Mouse (Mus musculus) neural tube, embryonic 13.5 days (tissue): ENCODE measurements around the gene Gm10198. TPM values are rescaled to one million over a fixed set of nuclear protein-coding genes. Genes with fewer than 3 reads are reported as not detected.

Experiments used
- ATAC-seq: fragments of 200-750 bp; cut with Nextera tagmentation; 2 replicates; pipeline ENCODE4 v1.8.0; 2017; ENCODE audit warnings: low read depth, mild to moderate bottlenecking, moderate TSS enrichment, moderate library complexity
- H3K27ac ChIP-seq: fragments of 300-500 bp; sonication (generic); replicated peaks from 2 replicates; pipeline ENCODE4 v1.5.1; 2015; ENCODE audit warnings: moderate library complexity, mild to moderate bottlenecking, inconsistent platforms
- H3K27me3 ChIP-seq: fragments of 300-500 bp; sonication (generic); 2 replicates; pipeline ENCODE4 v1.6.1; 2015; ENCODE audit warnings: mild to moderate bottlenecking, inconsistent platforms
- H3K36me3 ChIP-seq: fragments of 300-500 bp; sonication (generic); 2 replicates; pipeline ENCODE4 v1.6.1; 2015; ENCODE audit warnings: mild to moderate bottlenecking, inconsistent platforms
- H3K4me1 ChIP-seq: fragments of 300-500 bp; sonication (generic); replicated peaks from 2 replicates; pipeline ENCODE4 v1.6.1; 2015; ENCODE audit warnings: inconsistent platforms
- H3K4me2 ChIP-seq: fragments of 300-500 bp; sonication (generic); 2 replicates; pipeline ENCODE4 v1.6.1; 2015; ENCODE audit warnings: inconsistent platforms, mild to moderate bottlenecking, moderate library complexity
- H3K4me3 ChIP-seq: fragments of 300-500 bp; sonication (generic); 2 replicates; pipeline ENCODE4 v1.5.1; 2015; ENCODE audit warnings: mild to moderate bottlenecking, inconsistent platforms
- H3K9ac ChIP-seq: fragments of 300-500 bp; sonication (generic); 2 replicates; pipeline ENCODE4 v1.6.1; 2015; ENCODE audit warnings: moderate library complexity, mild to moderate bottlenecking, inconsistent platforms
- H3K9me3 ChIP-seq: fragments of 300-500 bp; sonication (generic); 2 replicates; pipeline ENCODE4 v1.6.1; 2016; ENCODE audit warnings: inconsistent platforms
- WGBS: fragments of 180-500 bp; shearing (Covaris S2); methylation state at CpG from one replicate; pipeline ENCODE4 v1.1.7; 2015; 5-methylcytosine and 5-hydroxymethylcytosine counted together
- polyA plus RNA-seq: library from polyadenylated mRNA; unstranded; fragments of >200 nt; fragmentation: Nextera tagmentation; extraction: Ambion mirVana; gene quantifications from 2 replicates; pipeline ENCODE4 v1.2.1, GENCODE M21; 2015

Gm10198 gene
- polyA plus RNA-seq, 1 experiment from 2014 or later, result not detected

GRCm38 (mm10) chr13:111601383-111601782 is 8.8 kb downstream of the Gm10198 start:
- Histone ChIP-seq H3K4me3 (no peak overlapping the region), H3K4me1 (no peaks in the 10 kb centered on the region), H3K36me3 (no peaks in the 10 kb centered on the region), H3K9ac (no peak overlapping the region), H3K27me3 (no peaks in the 10 kb centered on the region), H3K4me2 (no peak overlapping the region), H3K27ac (no peak overlapping the region), H3K9me3 (no peaks in the 10 kb centered on the region)
- no peak for ATAC-seq
- WGBS, result 80% methylated on average over 4 of the region's 4 CpGs

GRCm38 (mm10) chr13:111604826-111605225 is 12.2 kb downstream of the Gm10198 start:
- Histone ChIP-seq H3K4me3 (no peak overlapping the region), H3K4me1 (no peaks in the 10 kb centered on the region), H3K27ac (no peak overlapping the region), H3K9me3 (0 out of 2 replicates have a peak, but pooled peaks cover 4% of the 10 kb centered on the region), H3K4me2 (no peak overlapping the region), H3K27me3 (no peaks in the 10 kb centered on the region), H3K36me3 (no peaks in the 10 kb centered on the region), H3K9ac (no peak overlapping the region)
- no peak for ATAC-seq
- whole genome bisulfite sequencing, result 89% methylated on average over 5 of the region's 5 CpGs

- no peak for ATAC-seq
- no peaks in the 10 kb centered on the region for H3K36me3 ChIP-seq
- 81% methylated on average over 13 of the region's 13 CpGs for WGBS
- no peak overlapping the region for H3K27ac ChIP-seq
- H3K4me2 ChIP-seq, result no peak overlapping the region
- H3K4me3 ChIP-seq, result no peak overlapping the region
- no peaks in the 10 kb centered on the region for H3K27me3 ChIP-seq
- H3K9me3 ChIP-seq, result no peaks in the 10 kb centered on the region
- H3K4me1 ChIP-seq, result no peaks in the 10 kb centered on the region
- H3K9ac ChIP-seq, result no peak overlapping the region
Measured at GRCm38 (mm10) chr13:111616168-111617125, 23.9 kb downstream of the Gm10198 start.

- Histone ChIP-seq H3K4me2 (no peak overlapping the region), H3K4me1 (no peaks in the 10 kb centered on the region), H3K27ac (no peak overlapping the region), H3K27me3 (no peaks in the 10 kb centered on the region), H3K9ac (no peak overlapping the region), H3K36me3 (no peaks in the 10 kb centered on the region), H3K4me3 (no peak overlapping the region), H3K9me3 (no peaks in the 10 kb centered on the region)
- 91% methylated on average over 4 of the region's 4 CpGs for WGBS
- no peak for ATAC-seq
Measured at GRCm38 (mm10) chr13:111620433-111620832, 27.8 kb downstream of the Gm10198 start.

- H3K4me2 ChIP-seq, result no peak overlapping the region
- no peaks in the 10 kb centered on the region for H3K36me3 ChIP-seq
- no peak for ATAC-seq
- H3K4me1 ChIP-seq, result no peaks in the 10 kb centered on the region
- 96% methylated on average over 3 of the region's 3 CpGs for WGBS
- no peaks in the 10 kb centered on the region for H3K9me3 ChIP-seq
- no peak overlapping the region for H3K27ac ChIP-seq
- no peak overlapping the region for H3K4me3 ChIP-seq
- H3K27me3 ChIP-seq, result no peaks in the 10 kb centered on the region
- no peak overlapping the region for H3K9ac ChIP-seq
Measured at GRCm38 (mm10) chr13:111622425-111622824, 29.8 kb downstream of the Gm10198 start.

GRCm38 (mm10) chr13:111623112-111623511 is 30.5 kb downstream of the Gm10198 start:
- no peaks in the 10 kb centered on the region for H3K4me1 ChIP-seq
- H3K27me3 ChIP-seq, result no peaks in the 10 kb centered on the region
- H3K4me2 ChIP-seq, result no peak overlapping the region
- H3K27ac ChIP-seq, result no peak overlapping the region
- no peak for ATAC-seq
- WGBS, result 86% methylated on average over 7 of the region's 7 CpGs
- no peaks in the 10 kb centered on the region for H3K36me3 ChIP-seq
- no peak overlapping the region for H3K9ac ChIP-seq
- no peaks in the 10 kb centered on the region for H3K9me3 ChIP-seq
- H3K4me3 ChIP-seq, result no peak overlapping the region

GRCm38 (mm10) chr13:111624115-111624514 is 31.5 kb downstream of the Gm10198 start:
- no peak overlapping the region for H3K9ac ChIP-seq
- H3K4me3 ChIP-seq, result no peak overlapping the region
- no peaks in the 10 kb centered on the region for H3K27me3 ChIP-seq
- no peaks in the 10 kb centered on the region for H3K36me3 ChIP-seq
- H3K4me1 ChIP-seq, result no peaks in the 10 kb centered on the region
- H3K27ac ChIP-seq, result no peak overlapping the region
- H3K9me3 ChIP-seq, result no peaks in the 10 kb centered on the region
- no peak for ATAC-seq
- WGBS, result 51% methylated on average over 6 of the region's 6 CpGs
- no peak overlapping the region for H3K4me2 ChIP-seq

GRCm38 (mm10) chr13:111634163-111635160 is 41.9 kb downstream of the Gm10198 start:
- H3K4me1 ChIP-seq, result no peaks in the 10 kb centered on the region
- H3K9ac ChIP-seq, result no peak overlapping the region
- H3K27me3 ChIP-seq, result no peaks in the 10 kb centered on the region
- peaks cover 3% of the 10 kb centered on the region; the same call in 1 of the 2 replicates for H3K9me3 ChIP-seq
- no peak overlapping the region for H3K4me2 ChIP-seq
- 88% methylated on average over 16 of the region's 16 CpGs for WGBS
- H3K4me3 ChIP-seq, result no peak overlapping the region
- ATAC-seq, result no peak
- no peaks in the 10 kb centered on the region for H3K36me3 ChIP-seq
- H3K27ac ChIP-seq, result no peak overlapping the region

GRCm38 (mm10) chr13:111640319-111640718 is 47.7 kb downstream of the Gm10198 start:
- H3K36me3 ChIP-seq, result no peaks in the 10 kb centered on the region
- WGBS, result 80% methylated on average over 6 of the region's 6 CpGs
- H3K4me3 ChIP-seq, result no peak overlapping the region
- H3K4me2 ChIP-seq, result no peak overlapping the region
- no peak overlapping the region for H3K27ac ChIP-seq
- H3K9me3 ChIP-seq, result peaks cover 3% of the 10 kb centered on the region; the same call in 1 of the 2 replicates
- no peaks in the 10 kb centered on the region for H3K4me1 ChIP-seq
- H3K27me3 ChIP-seq, result no peaks in the 10 kb centered on the region
- no peak overlapping the region for H3K9ac ChIP-seq
- no peak for ATAC-seq

Other genes with a start within 250 kb of the Gm10198 start
- 97.9 and 109 TPM in 2 replicates for gene Gpbp1, start 102.7 kb upstream of the Gm10198 start, polyA plus RNA-seq
- gene Gm49496, start 42.8 kb upstream of the Gm10198 start, polyA plus RNA-seq, result not detected in 2 replicates
- gene Mier3, start 88.2 kb downstream of the Gm10198 start, polyA plus RNA-seq, result 19.0 and 21.2 TPM in 2 replicates
- 12.2 and 14.3 TPM in 2 replicates for gene Map3k1, start 216.2 kb downstream of the Gm10198 start, polyA plus RNA-seq